Mouse (Mus musculus) right cerebral cortex, postnatal 25 days (tissue): Measurements from ENCODE around the gene Lmnb2.

Experiments used
- DNase-seq: peaks from one replicate; pipeline ENCODE4 v3.0.0; 2022

Gene Lmnb2

DNA sequence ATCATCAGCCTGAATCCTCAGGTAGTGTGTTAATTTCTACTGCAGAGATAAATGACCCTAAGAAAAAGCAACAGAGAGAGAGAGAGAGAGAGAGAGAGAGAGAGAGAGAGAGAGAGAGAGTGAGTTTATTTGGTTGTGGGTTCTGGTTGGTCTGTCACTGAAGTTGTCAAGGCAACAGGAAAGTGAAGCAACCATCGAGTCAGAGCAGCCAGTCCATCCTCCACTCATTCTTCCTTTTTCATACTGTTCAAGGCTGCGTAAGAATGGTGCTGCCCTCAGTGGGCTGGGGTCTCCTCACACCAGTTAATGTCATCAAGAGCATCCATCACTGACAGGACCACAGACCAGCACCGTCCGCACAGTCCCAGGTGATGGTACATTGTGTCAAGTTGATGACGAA is 26.2 kb upstream of the Lmnb2 start:
- DNase-seq: no peak

DNA sequence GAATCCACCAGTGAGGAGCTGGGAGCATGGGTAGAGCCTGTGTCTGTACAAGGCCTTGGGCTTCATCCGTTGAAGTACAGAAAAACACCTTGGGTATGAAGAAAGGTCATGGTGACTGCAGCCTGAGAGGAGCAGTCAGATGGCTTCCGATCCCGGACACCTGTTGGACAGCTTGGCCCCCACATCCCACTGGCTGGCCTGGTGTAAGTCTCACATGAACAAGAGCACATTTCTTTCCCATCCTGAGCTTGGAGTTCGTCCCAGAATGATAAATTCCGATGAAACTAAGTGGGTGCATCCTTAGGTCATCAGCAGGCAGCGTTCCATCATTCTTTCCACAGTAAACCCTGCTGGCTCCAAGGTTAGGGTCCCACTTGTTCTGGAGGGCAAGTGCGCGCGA is 25.7 kb upstream of the Lmnb2 start:
- no peak for DNase-seq

DNA sequence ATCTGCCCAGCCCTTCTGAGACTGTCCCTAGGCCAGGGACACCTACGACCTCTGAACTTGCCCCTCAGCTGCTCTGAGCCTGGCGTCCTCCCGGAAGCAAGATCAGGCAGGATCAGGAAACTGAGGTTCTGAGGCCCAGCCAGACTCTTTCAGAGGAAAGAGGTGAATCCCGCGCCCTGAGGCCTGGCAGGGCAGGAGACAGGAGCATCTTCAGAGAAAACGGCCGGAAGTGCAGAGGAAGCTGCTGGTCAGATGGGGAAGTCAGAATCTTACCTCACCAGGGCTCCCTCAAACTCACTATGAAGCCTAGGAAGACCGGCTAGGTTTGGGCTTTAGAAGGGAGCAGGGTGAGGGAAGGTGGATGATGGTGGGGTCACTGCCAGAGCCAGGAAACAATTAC is 24.9 kb upstream of the Lmnb2 start:
- DNase-seq: no peak

DNA sequence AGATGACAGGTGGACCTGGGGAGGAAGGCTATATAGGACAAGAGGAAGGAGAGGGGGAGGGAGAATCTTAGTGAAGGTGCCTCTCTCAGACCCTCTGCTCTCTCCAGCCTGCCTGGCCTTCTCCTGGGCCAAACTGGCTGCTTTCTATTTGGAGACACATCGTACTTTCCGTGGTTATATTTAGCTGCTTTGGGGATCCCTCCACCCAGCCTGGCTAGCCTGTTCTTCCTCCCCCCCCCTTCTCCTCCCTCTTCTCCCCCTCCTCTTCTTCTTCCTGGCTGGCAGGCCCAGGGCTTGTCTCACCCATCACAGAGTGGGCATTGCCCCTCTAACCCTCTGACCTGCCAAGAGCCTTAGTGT is 22.9 kb upstream of the Lmnb2 start:
- DNase-seq: no peak

DNA sequence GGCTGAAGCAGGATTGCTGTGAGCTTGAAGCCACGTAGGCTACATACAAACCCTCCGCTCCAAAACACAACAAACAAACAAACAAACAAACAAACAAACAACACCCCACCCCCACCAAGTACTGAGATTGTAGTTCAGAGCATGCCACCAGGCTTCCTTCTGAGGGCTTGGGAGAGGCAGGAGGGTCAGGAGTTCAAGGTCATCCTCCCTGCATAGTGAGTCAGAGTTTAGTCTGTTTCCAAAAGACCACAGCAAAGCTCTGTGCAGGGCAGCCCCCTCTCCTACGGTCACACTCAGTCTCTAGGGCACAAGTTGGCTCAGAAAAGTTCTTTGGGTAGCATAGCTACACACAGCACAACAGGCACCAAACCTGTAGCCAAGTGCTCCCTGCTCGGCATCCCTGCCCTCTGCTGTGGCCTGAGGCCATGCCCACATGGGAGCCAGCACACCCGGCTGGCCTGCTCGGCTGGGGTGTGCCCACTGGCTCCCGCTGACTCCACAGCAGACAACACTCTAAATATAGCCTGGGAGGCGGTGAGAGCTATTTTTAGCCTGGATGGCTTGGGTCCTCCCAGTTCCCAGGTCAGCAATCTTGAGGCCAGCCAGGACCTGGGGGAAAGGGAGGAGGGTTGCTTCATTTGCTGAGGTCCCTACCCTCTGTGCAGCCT is 22.4 kb upstream of the Lmnb2 start:
- no peak for DNase-seq

DNA sequence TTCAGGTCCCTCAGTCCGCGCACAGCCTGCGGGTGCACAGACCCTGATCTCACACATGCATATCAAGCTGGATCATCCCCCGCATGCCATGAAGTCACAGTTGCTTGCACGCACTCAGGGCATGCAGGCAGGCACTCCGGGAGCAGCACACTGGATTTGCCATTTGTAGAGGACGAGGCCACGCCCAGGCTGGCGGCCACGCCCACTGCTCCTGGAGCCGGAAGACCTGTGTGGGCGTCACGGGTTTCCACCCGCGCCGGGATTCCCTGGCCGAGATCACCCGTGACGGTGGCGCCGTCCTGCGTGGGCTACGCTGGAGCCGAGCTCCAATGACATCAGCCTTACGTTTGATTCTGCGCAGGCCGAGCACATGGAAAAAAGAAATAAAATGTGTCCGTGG is 21.6 kb upstream of the Lmnb2 start:
- peak; percentile 75 for DNase-seq

DNA sequence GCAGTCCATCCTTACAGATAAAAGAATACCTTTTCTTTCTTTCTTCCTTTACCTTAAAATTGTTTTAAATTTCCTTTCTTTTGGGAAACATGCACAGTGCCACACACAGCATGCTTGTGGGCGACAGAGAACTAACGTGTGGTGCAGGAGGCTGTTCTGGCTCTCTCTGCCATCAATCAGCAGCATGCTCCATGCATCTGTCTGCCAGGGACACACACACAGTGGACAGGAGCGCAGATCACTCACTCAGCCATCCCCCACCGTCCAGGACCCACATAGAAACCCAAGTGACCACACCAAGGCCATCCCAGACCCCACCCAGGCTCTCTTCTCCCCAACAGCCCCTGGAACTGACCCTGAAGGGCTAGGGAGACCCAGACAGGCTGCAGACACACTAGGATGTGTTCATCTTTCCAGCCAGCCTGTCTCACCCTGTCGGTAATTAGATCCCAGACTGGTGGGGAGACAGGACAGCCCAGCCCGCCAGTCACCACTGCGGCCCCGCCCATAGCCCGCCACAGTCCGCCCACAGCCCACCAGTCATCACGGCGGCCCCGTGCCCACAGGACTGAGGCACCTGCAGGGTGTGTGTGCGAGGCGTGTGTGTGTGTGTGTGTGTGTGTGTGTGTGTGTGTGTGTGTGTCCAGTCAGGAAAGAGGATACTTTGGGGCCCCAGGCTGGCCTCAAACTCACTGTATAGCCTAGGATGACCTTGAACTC is 20.9 kb upstream of the Lmnb2 start:
- no peak for DNase-seq

DNA sequence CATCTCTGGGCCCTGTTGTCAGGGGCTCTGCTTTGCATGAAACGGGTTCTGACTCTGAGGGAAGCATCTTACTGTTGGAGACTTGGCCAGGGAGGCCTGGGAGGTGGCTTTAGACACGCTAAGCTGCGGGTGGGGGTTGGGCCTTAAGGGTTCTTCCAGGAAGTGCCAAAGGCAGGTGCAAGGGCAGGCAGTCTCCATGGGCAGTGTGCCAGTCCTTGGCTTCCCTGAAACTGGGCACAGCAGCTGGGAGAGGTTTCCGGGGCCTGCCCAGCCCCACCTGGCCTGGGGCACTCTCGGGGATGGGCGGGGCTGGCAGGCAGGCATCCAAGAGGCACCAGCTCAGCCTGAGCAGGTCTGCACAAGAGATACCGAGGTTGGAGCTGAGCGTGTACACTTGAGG is 19.6 kb upstream of the Lmnb2 start:
- DNase-seq: no peak

DNA sequence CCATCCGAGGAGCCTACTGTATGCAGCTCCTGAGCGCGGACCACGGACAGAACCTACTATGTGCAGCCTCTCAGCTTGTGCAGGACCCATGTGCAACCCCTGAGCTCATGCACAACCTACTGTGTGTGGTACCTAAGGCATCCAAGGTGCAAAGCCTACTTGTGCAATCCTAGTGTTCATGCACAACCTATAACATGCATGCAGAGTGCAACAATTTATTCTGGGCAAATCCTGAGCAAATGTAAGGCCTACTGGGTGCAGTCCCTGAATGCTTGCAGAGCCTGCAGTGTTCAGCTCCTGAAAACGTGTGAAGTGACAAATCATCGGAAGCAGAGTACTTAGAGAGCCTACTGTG is 18.7 kb upstream of the Lmnb2 start:
- no peak for DNase-seq

DNA sequence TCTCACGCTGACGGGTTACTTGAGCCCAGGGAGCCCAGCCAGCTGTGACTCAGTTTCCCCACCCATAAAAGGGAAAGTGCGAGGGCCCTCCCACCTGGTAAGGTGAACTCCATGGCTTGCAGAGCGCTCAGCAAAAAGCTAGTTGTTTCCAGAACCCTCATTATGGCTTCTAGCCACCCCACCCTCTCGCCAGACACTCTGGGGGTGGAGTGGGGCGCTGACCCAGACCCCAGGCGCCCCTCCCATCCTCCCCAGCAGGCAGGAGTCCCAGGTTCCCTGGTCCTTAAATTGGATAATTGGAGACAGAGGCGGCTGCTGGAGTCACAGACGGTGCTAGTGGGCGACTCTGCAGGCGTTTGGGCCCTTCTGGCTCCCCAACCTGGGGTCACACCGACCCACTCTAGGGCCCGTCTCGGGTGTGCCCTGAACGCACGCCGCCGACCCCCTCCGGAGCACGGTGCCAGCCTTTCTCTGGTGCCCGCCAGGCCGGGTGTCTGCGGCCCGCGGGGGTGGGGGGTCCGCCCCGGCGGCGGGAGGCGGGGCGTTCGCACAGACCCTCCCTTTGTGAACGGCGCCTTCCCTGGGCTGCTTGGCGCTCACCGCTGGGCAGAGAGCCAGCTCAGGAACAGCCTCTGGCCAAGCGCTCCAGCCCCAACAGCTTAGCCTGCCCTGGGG is 18.2 kb upstream of the Lmnb2 start:
- DNase-seq: peak; percentile 46

DNA sequence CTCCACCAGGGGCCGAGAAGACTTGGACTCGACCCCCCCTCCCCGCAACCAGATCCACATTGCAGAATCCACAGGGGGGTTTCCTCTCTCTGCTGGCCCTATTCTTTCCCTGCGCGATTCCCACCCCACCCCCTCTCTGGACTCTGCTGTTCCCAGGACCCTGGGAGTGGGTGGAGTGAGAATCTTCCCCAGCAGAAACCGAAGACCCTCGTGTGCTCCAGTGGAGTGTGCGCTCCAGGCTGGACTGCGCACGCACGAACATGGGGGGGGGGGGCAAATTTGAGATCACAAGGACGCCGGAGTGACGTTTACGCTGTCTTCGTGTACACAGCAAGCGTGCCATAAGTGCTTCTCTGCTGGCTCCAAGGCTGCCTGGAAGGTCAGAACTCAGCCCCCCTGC is 17.7 kb upstream of the Lmnb2 start:
- DNase-seq: no peak

DNA sequence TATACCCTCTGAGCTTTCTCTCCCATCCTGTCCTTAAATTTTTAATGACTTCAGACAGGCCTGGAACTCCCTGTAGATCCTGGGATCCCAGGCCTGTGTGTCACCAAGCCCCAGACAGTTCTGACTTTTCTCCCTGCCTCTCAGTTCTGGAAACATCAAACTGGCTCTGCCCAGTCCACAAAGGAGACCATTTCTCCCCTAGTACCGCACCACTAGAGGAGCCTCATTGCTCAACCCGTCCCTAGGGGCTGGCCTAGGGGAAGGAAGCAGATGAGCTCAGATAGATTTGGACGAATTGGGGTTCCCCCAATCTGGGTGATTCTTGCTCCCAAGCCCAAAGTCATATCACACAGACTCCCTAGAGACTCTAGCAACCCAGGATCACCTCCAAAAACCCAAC is 17.2 kb upstream of the Lmnb2 start:
- DNase-seq: no peak

DNA sequence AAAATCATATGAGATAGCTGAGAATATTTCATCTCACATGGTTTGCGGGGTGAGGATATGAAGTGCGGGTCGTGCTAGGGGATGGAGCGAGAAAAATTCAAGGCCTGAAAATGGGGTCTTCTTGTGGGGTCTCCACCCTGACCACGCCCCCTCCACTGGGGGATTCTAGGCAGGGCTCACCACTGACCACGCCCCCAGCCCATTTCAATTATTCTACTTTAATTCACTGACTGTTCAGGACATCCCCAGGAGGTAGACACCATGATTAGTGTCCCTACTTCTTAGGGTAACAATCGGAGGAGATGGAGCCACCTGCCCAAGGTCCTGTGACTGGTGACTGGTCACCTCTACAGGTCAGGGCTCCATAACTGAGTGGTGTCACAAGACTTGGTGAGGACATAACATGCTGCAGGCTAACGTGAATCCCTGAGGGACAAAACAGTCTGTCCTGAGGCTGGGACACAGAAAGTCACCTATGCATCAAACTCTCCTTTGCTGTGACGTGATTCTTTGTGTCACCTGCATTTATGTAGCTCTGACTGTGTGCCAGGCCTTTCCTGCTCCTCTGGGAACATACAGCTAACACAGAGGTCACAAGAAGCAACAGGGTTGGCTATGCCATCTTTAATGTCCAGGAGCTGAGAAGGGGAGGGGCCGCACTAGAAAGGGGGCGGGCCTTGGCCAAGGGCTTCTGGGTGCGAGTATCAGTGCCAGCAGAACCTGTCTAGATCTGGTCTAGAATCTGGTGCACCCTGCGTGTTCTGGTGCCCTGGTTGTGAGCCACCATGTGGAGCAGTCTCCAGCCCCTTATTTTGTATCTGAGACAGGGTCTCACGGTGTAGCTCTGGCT is 16.3 kb upstream of the Lmnb2 start:
- DNase-seq: no peak

DNA sequence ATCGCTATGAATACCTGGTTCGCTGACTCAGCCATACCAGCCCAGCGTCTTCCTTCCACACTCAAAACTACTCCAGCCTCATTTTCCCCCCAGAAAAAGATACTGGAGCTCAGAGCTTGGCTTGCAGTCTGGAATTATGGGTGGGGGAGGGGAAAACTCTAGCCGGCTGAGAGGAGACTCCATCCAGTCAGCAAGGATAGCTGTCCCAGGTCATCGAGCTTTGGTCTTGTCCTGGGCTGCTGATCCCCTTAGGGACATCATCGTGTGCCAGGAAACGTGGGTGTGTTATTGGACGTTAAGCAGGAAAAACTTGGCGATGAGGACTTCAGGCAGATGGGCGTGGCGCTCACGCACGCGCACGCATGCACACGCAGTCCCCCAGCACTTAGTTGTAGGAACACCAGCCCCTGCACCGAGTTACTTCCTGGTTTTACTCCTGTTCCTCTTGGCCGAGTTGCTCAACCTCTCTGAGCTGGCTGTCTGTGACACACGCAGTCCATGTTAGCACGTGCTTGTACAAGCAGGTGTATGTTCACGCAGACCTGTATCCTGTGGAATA is 15.5 kb upstream of the Lmnb2 start:
- DNase-seq: no peak

DNA sequence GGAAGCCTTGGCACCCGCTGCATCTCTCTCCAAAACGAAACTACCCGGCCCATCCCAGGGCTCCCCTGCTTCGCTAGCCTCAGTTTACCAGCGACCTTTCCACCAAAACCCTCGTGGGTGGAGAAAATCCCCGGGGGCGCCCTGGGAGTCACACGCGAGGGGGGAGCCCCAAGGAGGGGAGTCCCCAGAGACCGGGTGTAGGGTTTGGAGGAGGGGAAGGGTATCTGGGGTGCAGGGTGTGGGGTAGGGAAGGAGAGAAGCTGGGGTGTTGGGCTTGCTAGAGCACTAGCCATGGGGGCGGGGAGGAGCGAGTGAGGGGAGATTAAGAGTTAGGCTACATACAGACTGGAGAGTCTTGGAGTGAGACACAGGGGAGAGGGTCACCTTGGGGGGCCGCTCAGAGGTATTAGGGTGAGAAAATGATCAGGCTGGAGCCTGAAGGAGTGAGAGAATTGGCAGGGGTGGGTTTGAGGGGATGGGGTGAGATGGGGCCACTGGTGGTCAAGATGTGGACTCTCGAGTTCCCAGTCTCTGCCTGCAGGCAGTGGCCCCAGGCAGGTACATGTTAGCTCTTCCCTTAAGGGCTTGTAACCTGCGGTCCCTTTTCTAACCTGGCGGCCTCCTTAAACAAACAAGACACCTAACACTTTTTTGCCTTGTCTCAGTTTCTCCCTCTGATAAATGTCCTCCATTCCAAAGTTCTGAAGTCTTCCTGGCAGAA is 14.8 kb upstream of the Lmnb2 start:
- DNase-seq: no peak

DNA sequence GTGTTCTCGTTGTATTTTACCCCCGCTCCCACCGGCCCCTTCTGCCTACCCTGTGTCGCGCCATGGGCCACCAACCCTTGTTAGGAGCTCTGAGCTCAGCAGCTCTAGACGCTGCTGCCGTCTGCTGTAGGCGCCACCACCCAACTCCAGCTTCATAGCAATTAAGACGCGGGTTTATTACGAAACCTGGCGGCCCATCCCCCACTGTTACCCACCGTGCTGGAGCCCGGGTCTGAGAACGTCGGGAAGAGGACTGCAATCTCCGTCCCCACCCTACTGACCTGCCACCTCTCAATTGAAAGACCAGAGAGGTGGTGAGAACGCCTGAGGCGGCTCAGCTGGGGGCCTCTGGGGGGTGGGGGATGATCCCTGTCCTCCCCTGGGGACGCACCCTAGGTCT is 14.2 kb upstream of the Lmnb2 start:
- no peak for DNase-seq

DNA sequence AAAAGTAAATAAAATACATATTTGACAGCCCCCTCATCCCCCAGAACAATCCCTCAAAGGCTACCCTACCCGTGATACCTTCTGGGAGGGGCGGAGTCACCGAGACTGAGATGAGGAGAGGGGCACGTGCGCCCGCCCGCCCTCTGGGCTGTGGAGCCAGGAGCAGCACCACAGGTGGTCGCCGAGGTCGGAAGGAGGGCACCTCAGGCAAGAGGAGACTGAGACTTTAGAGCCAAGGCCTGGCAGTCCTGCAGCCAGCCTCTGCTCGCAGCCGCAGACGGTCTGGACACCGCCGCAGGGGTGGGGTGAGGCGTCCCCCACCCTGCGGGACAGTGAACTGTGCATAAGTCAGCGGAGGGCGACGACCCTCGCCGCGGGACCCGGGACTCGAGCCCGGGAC is 13.7 kb upstream of the Lmnb2 start:
- no peak for DNase-seq

DNA sequence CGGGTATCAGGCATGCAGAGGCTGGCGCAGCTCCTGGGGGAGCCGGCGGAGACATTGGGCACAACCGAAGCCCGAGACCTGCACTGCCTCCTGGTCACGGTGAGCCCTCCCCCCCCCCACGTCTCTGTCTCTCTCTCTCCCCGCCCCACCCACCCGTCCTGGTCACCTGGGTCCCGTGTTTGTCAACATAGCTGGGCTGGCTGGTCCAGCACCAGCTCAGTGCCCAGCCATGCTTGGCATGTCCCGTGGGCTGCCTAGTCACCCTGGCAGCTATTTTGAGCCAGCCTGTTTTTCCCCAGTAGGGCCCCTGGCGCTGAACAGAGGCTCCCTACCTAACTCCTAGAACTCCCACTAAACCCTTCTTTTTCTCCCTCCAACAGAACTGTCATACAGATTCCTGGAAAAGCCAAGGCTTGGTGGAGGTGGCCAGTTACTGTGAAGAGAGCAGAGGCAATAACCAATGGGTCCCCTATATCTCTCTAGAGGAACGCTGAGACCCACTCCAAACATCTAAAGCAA is 13.2 kb upstream of the Lmnb2 start:
- DNase-seq: no peak

DNA sequence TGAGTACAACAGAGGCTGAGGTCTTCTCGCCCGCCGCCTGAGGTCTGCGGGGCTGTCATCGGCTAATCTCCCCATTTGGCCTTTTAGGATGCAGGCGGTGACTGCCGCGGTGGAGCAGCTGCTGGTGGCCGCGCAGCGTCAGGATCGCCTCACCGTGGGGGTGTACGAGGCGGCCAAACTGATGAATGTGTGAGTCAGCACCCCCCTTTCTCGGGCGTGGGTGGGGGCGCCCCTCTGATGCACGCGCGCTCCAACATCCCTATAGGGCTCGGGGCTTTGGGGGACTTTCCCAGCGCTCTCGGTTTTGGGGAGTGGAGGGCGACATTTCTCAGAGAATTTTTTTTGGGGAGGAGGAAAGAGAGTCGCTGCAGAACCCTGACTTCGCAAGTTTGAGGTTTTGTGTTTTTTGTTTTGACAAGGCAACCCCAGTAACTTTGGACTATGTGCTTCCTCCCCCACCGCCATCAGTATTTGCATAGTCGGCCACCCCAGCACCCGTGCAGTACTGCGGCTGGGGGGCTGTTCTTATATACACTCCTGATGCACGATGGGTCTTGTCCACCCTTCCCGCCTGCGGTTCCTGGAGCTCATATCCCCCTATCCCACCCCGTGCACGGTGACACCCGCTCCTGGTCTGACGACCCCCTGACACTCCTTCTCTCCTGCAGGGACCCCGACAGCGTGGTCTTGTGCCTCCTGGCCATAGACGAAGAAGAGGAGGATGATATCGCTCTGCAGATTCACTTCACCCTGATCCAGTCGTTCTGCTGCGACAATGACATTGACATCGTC is 12.5 kb upstream of the Lmnb2 start:
- DNase-seq: peak; percentile 62

DNA sequence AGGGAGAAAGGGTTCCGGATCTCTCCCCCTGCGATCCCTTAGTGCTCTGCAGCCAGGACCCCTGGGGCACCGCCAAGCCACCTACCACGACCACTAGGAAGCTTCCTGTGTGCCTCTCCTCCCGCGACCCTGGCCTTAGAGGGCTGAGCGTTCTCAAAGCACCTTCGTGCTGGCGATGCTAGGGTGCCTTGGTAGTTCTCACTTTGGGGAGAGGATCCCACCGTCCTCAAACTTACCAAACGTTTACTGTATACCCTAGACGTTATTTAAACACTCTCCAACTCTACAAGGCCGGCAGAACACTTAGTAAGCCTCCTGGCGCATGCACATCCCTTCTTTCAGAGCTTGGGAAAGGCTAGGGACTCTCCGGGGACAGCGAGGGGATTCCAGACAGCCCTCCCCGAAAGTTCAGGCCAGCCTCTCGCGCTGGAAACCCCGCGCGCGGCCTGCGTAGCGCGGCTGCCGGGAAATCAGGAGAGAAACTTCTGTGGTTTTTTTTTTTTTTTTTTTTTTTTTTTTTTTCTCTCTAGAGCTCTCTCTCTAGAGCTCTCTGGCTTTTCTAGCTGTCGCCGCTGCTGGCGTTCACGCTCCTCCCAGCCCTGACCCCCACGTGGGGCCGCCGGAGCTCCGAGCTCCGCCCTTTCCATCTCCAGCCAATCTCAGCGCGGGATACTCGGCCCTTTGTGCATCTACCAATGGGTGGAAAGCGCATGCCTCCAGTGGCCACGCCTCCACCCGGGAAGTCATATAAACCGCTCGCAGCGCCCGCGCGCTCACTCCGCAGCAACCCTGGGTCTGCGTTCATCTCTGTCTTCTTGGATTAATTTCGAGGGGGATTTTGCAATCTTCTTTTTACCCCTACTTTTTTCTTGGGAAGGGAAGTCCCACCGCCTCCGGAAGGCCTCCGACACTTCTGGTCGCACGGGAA is 11.5 kb upstream of the Lmnb2 start, which contains the start of gene Gadd45b:
TSS of gene Gadd45b (plus strand) at position 775 of the 928 bp plus-strand sequence.
- peak; percentile 98 for DNase-seq
